Mouse (Mus musculus) limb, embryonic 13.5 days (tissue): Measurements from ENCODE around the gene Nipal1. TPM values are rescaled to one million over a fixed set of nuclear protein-coding genes. Genes with fewer than 3 reads are reported as not detected.
A peak's percentile ranks its signal among the peaks of the same experiment; 100 is the strongest.

Source experiments
- ATAC-seq: fragments of 200-750 bp; cut with Nextera tagmentation; 2 replicates; pipeline ENCODE4 v1.8.0; 2017; ENCODE audit warnings: low read depth, moderate number of reproducible peaks, moderate TSS enrichment; ENCODE audit not compliant: low FRiP score
- H3K27ac ChIP-seq: fragments of 300-500 bp; sonication (generic); 2 replicates; pipeline ENCODE4 v1.5.1; 2015; ENCODE audit warnings: inconsistent platforms, mild to moderate bottlenecking, moderate library complexity
- H3K27me3 ChIP-seq: fragments of 300-500 bp; sonication (generic); 2 replicates; pipeline ENCODE4 v1.6.1; 2015; ENCODE audit warnings: mild to moderate bottlenecking, inconsistent platforms
- H3K36me3 ChIP-seq: fragments of 300-500 bp; sonication (generic); 2 replicates; pipeline ENCODE4 v1.6.1; 2015; ENCODE audit warnings: inconsistent platforms, mild to moderate bottlenecking, moderate library complexity
- H3K4me1 ChIP-seq: fragments of 300-500 bp; sonication (generic); 2 replicates; pipeline ENCODE4 v1.6.1; 2015; ENCODE audit warnings: inconsistent platforms
- H3K4me2 ChIP-seq: fragments of 300-500 bp; sonication (generic); replicated peaks from 2 replicates; pipeline ENCODE4 v1.6.1; 2015; ENCODE audit warnings: inconsistent platforms, mild to moderate bottlenecking, moderate library complexity
- H3K4me3 ChIP-seq: fragments of 300-500 bp; sonication (generic); 2 replicates; pipeline ENCODE4 v1.5.1; 2015; ENCODE audit warnings: moderate library complexity, mild to moderate bottlenecking, inconsistent platforms
- H3K9ac ChIP-seq: fragments of 300-500 bp; sonication (generic); 2 replicates; pipeline ENCODE4 v1.6.1; 2015; ENCODE audit warnings: mild to moderate bottlenecking, inconsistent platforms
- H3K9me3 ChIP-seq: fragments of 300-500 bp; sonication (generic); 2 replicates; pipeline ENCODE4 v1.6.1; 2016; ENCODE audit warnings: inconsistent platforms
- WGBS: fragments of 180-500 bp; shearing (Covaris S2); methylation state at CpG from one replicate; pipeline ENCODE4 v1.1.7; 2015; 5-methylcytosine and 5-hydroxymethylcytosine counted together
- polyA plus RNA-seq: library from polyadenylated mRNA; unstranded; fragments of >200 nt; fragmentation: Nextera tagmentation; extraction: Ambion mirVana; gene quantifications from 2 replicates; pipeline ENCODE4 v1.2.1, GENCODE M21; 2015

Nipal1 gene
- polyA plus RNA-seq, 1 experiment from 2014 or later, result 3.7 TPM

DNA sequence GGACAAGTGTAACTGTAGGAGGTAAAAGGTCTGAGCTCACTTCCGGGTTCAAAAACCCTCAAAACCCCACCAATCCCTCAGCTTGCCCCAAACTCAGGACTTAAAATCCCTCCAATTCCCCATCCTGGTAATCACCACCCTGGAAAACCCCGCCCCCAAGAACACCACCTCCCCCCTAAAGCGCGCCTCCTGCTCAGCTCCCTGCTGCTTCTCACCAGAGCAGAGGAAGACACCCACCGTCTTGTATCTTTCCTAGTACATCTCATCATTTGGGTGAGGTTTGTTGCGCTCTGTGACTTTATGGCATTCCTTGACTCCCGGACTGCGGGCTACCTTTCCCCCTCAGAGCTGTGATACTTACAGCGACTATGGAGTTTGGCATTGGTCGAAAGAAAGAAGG, 59.1 kb downstream of the Nipal1 start:
- Histone ChIP-seq H3K9me3 (peaks cover 8% of the 10 kb centered on the region; the same call in 1 of the 2 replicates), H3K27ac (no peak overlapping the region), H3K27me3 (no peaks in the 10 kb centered on the region), H3K36me3 (no peaks in the 10 kb centered on the region), H3K4me3 (no peak overlapping the region), H3K4me1 (no peaks in the 10 kb centered on the region; the same call in 1 of the 2 replicates), H3K9ac (no peak overlapping the region), H3K4me2 (peak overlapping the region; percentile 0; the same call in 1 of the 2 replicates)
- 60% methylated on average over 10 of the region's 10 CpGs for WGBS
- no peak for ATAC-seq

- H3K27ac ChIP-seq, result no peak overlapping the region
- ATAC-seq, result no peak
- H3K9ac ChIP-seq, result no peak overlapping the region
- no peaks in the 10 kb centered on the region for H3K4me1 ChIP-seq
- H3K9me3 ChIP-seq, result peaks cover 8% of the 10 kb centered on the region; the same call in 1 of the 2 replicates
- no peak overlapping the region for H3K4me2 ChIP-seq
- H3K36me3 ChIP-seq, result no peaks in the 10 kb centered on the region
- 69% methylated on average over 13 of the region's 13 CpGs for WGBS
- no peak overlapping the region for H3K4me3 ChIP-seq
- no peaks in the 10 kb centered on the region for H3K27me3 ChIP-seq
These were observed 61.9 kb downstream of the Nipal1 start for GRCm38 (mm10) chr5:72709451-72709850.

DNA sequence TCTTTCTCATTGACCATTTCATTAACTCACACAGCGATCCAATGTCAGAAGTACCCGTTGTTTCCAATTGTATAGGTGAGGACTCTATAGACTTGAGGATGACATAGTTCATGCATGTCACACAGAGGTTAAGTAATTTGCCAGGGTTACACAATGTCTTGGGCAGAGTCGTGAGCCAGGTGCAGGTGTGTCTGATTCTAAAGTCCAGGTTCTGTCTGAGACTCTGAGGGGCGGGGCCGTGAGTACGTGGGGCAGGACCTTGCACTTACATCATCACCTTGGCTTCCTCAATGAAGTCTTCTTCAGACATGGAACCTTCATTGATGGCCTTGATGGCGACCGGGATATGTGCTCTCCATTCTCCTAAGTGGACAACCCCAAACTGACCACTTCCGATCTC, 62.4 kb downstream of the Nipal1 start:
- no peaks in the 10 kb centered on the region for H3K27me3 ChIP-seq
- 0 out of 2 replicates have a peak, but pooled peaks cover 4% of the 10 kb centered on the region for H3K9me3 ChIP-seq
- ATAC-seq, result no peak
- H3K9ac ChIP-seq, result no peak overlapping the region
- no peak overlapping the region for H3K27ac ChIP-seq
- H3K4me2 ChIP-seq, result no peak overlapping the region
- 91% methylated on average over 9 of the region's 9 CpGs for WGBS
- H3K4me1 ChIP-seq, result no peaks in the 10 kb centered on the region
- H3K4me3 ChIP-seq, result no peak overlapping the region
- no peaks in the 10 kb centered on the region for H3K36me3 ChIP-seq

DNA sequence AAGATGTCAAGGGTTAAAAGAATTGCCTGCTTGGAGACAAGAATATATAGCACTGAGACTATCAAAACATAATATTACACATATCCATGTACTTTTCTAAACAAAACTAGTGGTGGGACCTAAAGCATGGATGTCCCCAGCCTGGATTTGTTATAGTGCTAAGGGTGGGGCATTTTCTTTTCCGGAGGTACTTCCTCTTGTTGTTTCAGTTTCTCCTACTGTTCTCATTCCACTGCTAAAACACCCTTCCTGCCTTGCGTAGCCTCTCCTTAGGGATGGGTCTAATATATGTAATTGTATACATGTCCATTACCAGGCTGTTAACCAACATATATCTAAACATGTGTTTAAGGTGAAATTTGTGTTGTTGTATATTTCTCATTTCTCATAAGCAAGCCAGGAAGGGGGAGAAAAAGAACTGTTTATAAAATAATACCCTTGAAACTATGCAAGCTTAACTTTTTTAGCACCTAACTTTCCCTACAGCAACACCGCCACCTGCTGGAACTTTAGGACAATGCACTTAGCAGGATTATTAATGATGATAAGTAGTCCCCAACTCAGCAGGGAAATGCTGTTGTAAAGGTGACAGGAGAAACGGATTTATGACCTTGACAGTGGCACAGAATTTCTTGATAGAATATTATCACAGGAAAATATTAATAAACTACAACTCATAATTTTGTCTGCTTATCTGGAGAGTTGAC, 63.1 kb downstream of the Nipal1 start:
- no peaks in the 10 kb centered on the region for H3K4me1 ChIP-seq
- H3K27ac ChIP-seq, result no peak overlapping the region
- ATAC-seq, result no peak
- H3K9me3 ChIP-seq, result no peaks in the 10 kb centered on the region
- no peaks in the 10 kb centered on the region for H3K27me3 ChIP-seq
- no peaks in the 10 kb centered on the region for H3K36me3 ChIP-seq
- WGBS, result 32% methylated on average over 4 of the region's 4 CpGs
- H3K4me3 ChIP-seq, result no peak overlapping the region
- H3K4me2 ChIP-seq, result no peak overlapping the region
- H3K9ac ChIP-seq, result no peak overlapping the region

DNA sequence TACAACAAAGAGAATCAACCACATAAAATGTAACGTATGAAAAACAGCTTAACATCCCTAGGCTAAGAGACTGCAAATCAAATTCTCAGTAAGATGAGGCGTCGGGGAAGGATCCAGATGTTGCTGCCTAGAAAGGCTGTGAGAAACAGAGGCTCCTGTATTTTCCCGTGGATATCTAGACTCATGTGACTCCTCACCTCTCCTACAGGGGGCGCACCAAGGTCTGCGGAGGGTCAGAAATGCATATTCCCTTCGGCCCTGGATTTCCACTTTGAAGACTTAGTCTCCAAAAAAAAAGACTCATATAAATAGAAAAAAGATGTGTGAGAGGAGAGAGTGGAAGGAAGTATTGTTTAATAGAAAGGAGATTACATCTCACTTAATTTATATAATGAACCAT, 73.0 kb downstream of the Nipal1 start:
- H3K4me2 ChIP-seq, result no peak overlapping the region
- 56% methylated on average over 7 of the region's 7 CpGs for WGBS
- no peaks in the 10 kb centered on the region for H3K4me1 ChIP-seq
- no peak overlapping the region for H3K27ac ChIP-seq
- no peak overlapping the region for H3K4me3 ChIP-seq
- no peak for ATAC-seq
- H3K36me3 ChIP-seq, result no peaks in the 10 kb centered on the region
- H3K27me3 ChIP-seq, result no peaks in the 10 kb centered on the region
- H3K9ac ChIP-seq, result no peak overlapping the region
- H3K9me3 ChIP-seq, result no peaks in the 10 kb centered on the region

Other genes starting within 250 kb of the Nipal1 start
- gene Corin, start 143.3 kb upstream of the Nipal1 start, polyA plus RNA-seq, result 4.0 and 4.5 TPM in 2 replicates
- gene Nfxl1, start 88.1 kb upstream of the Nipal1 start, polyA plus RNA-seq, result 19.2 TPM in 2 replicates
- gene Zar1, start 66.5 kb upstream of the Nipal1 start, polyA plus RNA-seq, result 0.84 and 1.9 TPM in 2 replicates
- gene Gm5868, start 60.2 kb upstream of the Nipal1 start, polyA plus RNA-seq, result 0.71 and 0.80 TPM in 2 replicates
- gene Cnga1, start 3.5 kb upstream of the Nipal1 start, polyA plus RNA-seq, result not detected in 2 replicates
- 0.11 and 0.18 TPM in 2 replicates for gene Txk, start 105.0 kb downstream of the Nipal1 start, polyA plus RNA-seq
- gene Tec, start 220.7 kb downstream of the Nipal1 start, polyA plus RNA-seq, result 5.2 and 5.5 TPM in 2 replicates